Mouse (Mus musculus) kidney, postnatal 25 days (tissue): ENCODE data around the gene 4933436I01Rik.

Experiments
- DNase-seq, 2 experiments: peaks; one replicate each; pipeline ENCODE4 v3.0.0; 2021; ENCODE audit warnings: mixed read lengths in 2 of 2

Gene 4933436I01Rik

GRCm38 (mm10) chrX:67921350-67921749 lies at the start of gene 4933436I01Rik:
Gene 4933436I01Rik, minus strand, starts transcription at chrX:67921450.
- DNase-seq: no peak

GRCm38 (mm10) chrX:67924769-67925470 lies 3.7 kb upstream of the 4933436I01Rik start:
- peak; percentile 17 to 70 for DNase-seq

GRCm38 (mm10) chrX:67883406-67883805 lies 37.8 kb downstream of the 4933436I01Rik start:
- DNase-seq: no peak
